Mouse (Mus musculus) heart, adult 2 months (tissue): Measurements from ENCODE around the gene Gm43191.

Source experiments
- EP300 ChIP-seq: fragments of 200-500 bp; IDR thresholded peaks from 2 replicates; pipeline ENCODE4 v1.6.1; 2011; ENCODE audit warnings: low read depth, low read length, control low read depth; ENCODE audit not compliant: insufficient read depth
- POLR2A ChIP-seq: fragments of 200-500 bp; IDR thresholded peaks from 2 replicates; pipeline ENCODE4 v1.6.1; 2011; ENCODE audit warnings: mild to moderate bottlenecking, low read depth, low read length, control low read depth; ENCODE audit not compliant: insufficient read depth

GRCm38 (mm10) chr3:116642373-116642772 lies 38.7 kb downstream of the Gm43191 start:
- no peak for TF ChIP-seq POLR2A
- no peak for TF ChIP-seq EP300
